Mouse (Mus musculus): ENCODE data around the gene Mast4. TPM values are rescaled to one million over a fixed set of nuclear protein-coding genes. Genes with fewer than 3 reads are reported as not detected.

Gene Mast4
- polyA plus RNA-seq, 1 experiment from 2014 or later = 10.1 TPM

DNA sequence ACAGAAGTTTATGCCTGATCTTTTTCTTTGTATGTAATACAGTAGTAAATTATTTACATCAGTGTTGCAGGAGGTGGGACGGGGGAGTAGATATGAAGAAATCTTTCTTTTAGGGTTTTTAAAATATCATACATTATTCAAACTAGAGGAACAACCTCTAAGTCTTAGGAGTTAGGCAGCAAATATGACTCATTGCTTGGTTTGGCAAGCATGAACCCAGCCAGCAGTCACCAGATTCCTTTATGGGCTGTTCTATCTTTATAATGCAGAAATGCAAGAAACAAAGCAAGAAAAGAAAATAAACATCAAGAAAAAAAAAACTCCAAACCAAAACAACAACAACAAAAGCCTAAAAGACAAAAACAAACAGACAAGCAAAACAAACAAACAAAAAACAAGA lies 344.2 kb downstream of the Mast4 start:
- no peak for ATAC-seq (replicated peaks; ENCODE audit: low FRiP score)

DNA sequence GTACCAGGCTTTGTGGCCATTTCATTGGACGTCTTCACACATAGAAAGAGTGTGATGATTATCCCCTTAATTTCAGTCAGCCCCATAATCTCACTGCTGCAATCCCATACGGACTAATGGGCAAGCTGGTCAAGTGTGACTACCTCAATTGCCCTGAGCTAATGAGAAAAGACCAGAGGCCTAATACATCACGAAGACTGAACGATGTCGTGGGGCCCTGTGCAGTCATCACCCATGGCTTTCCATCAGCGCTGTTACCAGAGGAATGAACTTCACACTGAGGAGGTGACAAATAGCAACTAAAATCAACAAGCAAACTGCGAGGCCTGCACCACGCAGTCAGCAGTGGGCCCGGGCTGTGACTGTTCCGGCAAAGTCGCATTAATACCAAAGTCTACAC lies 344.7 kb downstream of the Mast4 start:
- Histone ChIP-seq H3K9ac (ENCODE audit: low read depth, low read length) (no peak overlapping the region), H3K4me2 (no peak overlapping the region), H3K27ac (ENCODE audit: low read depth, low read length) (no peak overlapping the region), H3K4me3 (ENCODE audit: low read depth, low read length) (no peak overlapping the region), H3K27me3 (replicated peaks; ENCODE audit: control insufficient read depth, insufficient read depth, low read length) (no peaks in the 10 kb centered on the region), H3K36me3 (ENCODE audit: control insufficient read depth, insufficient read depth, low read length) (no peaks in the 10 kb centered on the region), H3K9me3 (ENCODE audit: control insufficient read depth, low read length) (no peaks in the 10 kb centered on the region), H3K4me1 (replicated peaks; ENCODE audit: control insufficient read depth, insufficient read depth, low read length) (no peaks in the 10 kb centered on the region)
- WGBS = 85% methylated on average over 11 of the region's 11 CpGs
- DNase-seq (ENCODE audit: low spot score) (no peak), ATAC-seq (replicated peaks; ENCODE audit: low FRiP score) (no peak)

More for the DNA sequence above, 344.2 kb downstream of the Mast4 start:
- no peak overlapping the region for H3K4me3 ChIP-seq (ENCODE audit: low read depth, low read length)
- no peaks in the 10 kb centered on the region for H3K9me3 ChIP-seq (ENCODE audit: control insufficient read depth, low read length)
- no peak for DNase-seq (ENCODE audit: low spot score)
- H3K4me2 ChIP-seq = no peak overlapping the region
- no peak overlapping the region for H3K27ac ChIP-seq (ENCODE audit: low read depth, low read length)
- no peaks in the 10 kb centered on the region for H3K4me1 ChIP-seq (replicated peaks; ENCODE audit: control insufficient read depth, insufficient read depth, low read length)
- no peaks in the 10 kb centered on the region for H3K27me3 ChIP-seq (replicated peaks; ENCODE audit: control insufficient read depth, insufficient read depth, low read length)
- no peak overlapping the region for H3K9ac ChIP-seq (ENCODE audit: low read depth, low read length)
- WGBS = 86% methylated on average over 1 of the region's 1 CpGs
- no peaks in the 10 kb centered on the region for H3K36me3 ChIP-seq (ENCODE audit: control insufficient read depth, insufficient read depth, low read length)

DNA sequence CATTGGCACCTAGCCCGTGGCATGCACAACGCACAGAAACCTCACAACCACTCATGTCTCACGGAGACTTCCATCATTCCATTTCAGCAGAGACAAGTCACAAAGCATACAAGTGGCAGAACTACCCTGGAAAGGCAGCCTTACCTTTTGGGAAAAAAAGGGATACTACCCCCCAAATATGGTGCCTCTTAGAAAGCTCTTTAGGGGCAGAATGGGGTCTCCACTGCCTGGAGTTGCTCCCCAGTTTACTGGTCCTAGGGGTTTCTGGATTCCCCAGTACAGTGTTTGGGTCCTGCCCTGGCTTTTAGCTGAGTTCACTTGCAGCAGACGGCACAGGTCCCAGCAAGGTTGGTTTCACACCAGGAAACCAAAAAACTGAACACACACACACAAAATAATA lies 345.3 kb downstream of the Mast4 start:
- DNase-seq (ENCODE audit: low spot score) = no peak
- no peak for ATAC-seq (replicated peaks; ENCODE audit: low FRiP score)
- no peaks in the 10 kb centered on the region for H3K27me3 ChIP-seq (replicated peaks; ENCODE audit: control insufficient read depth, insufficient read depth, low read length)
- H3K9ac ChIP-seq (ENCODE audit: low read depth, low read length) = no peak overlapping the region
- WGBS = 91% methylated on average over 4 of the region's 4 CpGs
- no peak overlapping the region for H3K4me3 ChIP-seq (ENCODE audit: low read depth, low read length)
- H3K4me1 ChIP-seq (replicated peaks; ENCODE audit: control insufficient read depth, insufficient read depth, low read length) = no peaks in the 10 kb centered on the region
- H3K27ac ChIP-seq (ENCODE audit: low read depth, low read length) = no peak overlapping the region
- H3K9me3 ChIP-seq (ENCODE audit: control insufficient read depth, low read length) = no peaks in the 10 kb centered on the region
- no peaks in the 10 kb centered on the region for H3K36me3 ChIP-seq (ENCODE audit: control insufficient read depth, insufficient read depth, low read length)
- H3K4me2 ChIP-seq = no peak overlapping the region

DNA sequence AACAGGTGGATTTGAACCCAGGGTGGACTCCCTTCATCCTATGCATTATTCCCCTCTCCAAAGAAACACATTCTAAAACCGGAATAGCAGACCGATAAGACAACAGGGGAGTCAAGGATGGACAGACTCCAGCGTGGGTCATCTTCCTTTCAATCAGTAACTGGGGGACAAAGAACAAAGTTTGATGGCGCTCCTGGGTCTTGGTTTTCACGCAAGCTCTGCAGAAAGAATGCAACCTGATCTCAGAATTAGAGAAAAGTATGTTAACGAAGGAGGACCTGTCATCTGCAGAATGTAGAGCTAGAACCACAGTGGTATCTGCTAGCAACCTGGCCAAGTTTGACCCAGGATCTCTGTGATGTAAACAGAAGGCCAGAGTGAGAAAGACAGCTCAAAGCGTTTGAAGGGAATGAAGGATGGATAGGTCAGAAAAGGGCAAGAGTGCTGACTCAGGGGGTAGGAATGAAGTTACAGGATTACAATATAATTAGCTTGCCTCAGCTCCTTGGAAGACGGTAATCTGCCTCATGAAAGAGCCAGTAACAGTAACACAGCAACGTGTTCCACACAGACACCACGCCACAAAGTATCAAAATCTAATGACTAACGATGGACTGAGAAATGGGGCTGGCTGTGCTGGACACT lies 345.9 kb downstream of the Mast4 start:
- H3K9ac ChIP-seq (ENCODE audit: low read depth, low read length) = no peak overlapping the region
- H3K4me3 ChIP-seq (ENCODE audit: low read depth, low read length) = no peak overlapping the region
- H3K27me3 ChIP-seq (replicated peaks; ENCODE audit: control insufficient read depth, insufficient read depth, low read length) = no peaks in the 10 kb centered on the region
- H3K4me2 ChIP-seq = no peak overlapping the region
- H3K9me3 ChIP-seq (ENCODE audit: control insufficient read depth, low read length) = no peaks in the 10 kb centered on the region
- ATAC-seq (replicated peaks; ENCODE audit: low FRiP score) = no peak
- 73% methylated on average over 11 of the region's 11 CpGs for WGBS
- no peaks in the 10 kb centered on the region for H3K36me3 ChIP-seq (ENCODE audit: control insufficient read depth, insufficient read depth, low read length)
- no peaks in the 10 kb centered on the region for H3K4me1 ChIP-seq (replicated peaks; ENCODE audit: control insufficient read depth, insufficient read depth, low read length)
- no peak for DNase-seq (ENCODE audit: low spot score)
- no peak overlapping the region for H3K27ac ChIP-seq (ENCODE audit: low read depth, low read length)

- H3K4me2 ChIP-seq = no peak overlapping the region
- WGBS = 86% methylated on average over 4 of the region's 4 CpGs
- no peaks in the 10 kb centered on the region for H3K27me3 ChIP-seq (replicated peaks; ENCODE audit: control insufficient read depth, insufficient read depth, low read length)
- no peak for ATAC-seq (replicated peaks; ENCODE audit: low FRiP score)
- H3K36me3 ChIP-seq (ENCODE audit: control insufficient read depth, insufficient read depth, low read length) = no peaks in the 10 kb centered on the region
- no peaks in the 10 kb centered on the region for H3K9me3 ChIP-seq (ENCODE audit: control insufficient read depth, low read length)
- H3K27ac ChIP-seq (ENCODE audit: low read depth, low read length) = no peak overlapping the region
- DNase-seq (ENCODE audit: low spot score) = no peak
- H3K4me1 ChIP-seq (replicated peaks; ENCODE audit: control insufficient read depth, insufficient read depth, low read length) = no peaks in the 10 kb centered on the region
- H3K4me3 ChIP-seq (ENCODE audit: low read depth, low read length) = no peak overlapping the region
- no peak overlapping the region for H3K9ac ChIP-seq (ENCODE audit: low read depth, low read length)
Observed at GRCm38 (mm10) chr13:102984550-102984949, 349.7 kb downstream of the Mast4 start.

DNA sequence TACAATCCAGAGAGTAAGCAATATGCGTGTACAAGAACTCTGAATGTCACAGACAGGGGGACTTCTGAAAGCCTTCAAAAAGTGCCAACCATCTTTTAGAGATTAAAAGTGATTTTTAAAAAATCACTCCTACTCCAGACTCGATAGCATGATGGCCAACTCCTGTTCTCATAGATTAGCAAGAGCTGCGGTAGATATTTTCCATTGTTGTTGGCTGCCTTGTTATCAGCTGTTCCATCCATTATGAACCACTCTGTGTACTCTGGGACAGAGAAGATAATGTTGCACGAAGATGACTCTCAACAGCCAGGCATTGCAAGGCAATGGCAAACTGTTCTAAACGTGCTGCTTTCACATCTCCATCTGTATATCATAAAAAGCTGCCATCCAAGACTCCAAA lies 360.4 kb downstream of the Mast4 start:
- WGBS = 60% methylated on average over 5 of the region's 5 CpGs
- no peak overlapping the region for H3K27ac ChIP-seq (ENCODE audit: low read depth, low read length)
- no peak overlapping the region for H3K4me2 ChIP-seq
- no peak overlapping the region for H3K4me3 ChIP-seq (ENCODE audit: low read depth, low read length)
- no peaks in the 10 kb centered on the region for H3K4me1 ChIP-seq (replicated peaks; ENCODE audit: control insufficient read depth, insufficient read depth, low read length)
- H3K27me3 ChIP-seq (replicated peaks; ENCODE audit: control insufficient read depth, insufficient read depth, low read length) = no peaks in the 10 kb centered on the region
- ATAC-seq (replicated peaks; ENCODE audit: low FRiP score) (no peak), DNase-seq (ENCODE audit: low spot score) (no peak)
- H3K9ac ChIP-seq (ENCODE audit: low read depth, low read length) = no peak overlapping the region
- H3K9me3 ChIP-seq (ENCODE audit: control insufficient read depth, low read length) = no peaks in the 10 kb centered on the region
- H3K36me3 ChIP-seq (ENCODE audit: control insufficient read depth, insufficient read depth, low read length) = no peaks in the 10 kb centered on the region

DNA sequence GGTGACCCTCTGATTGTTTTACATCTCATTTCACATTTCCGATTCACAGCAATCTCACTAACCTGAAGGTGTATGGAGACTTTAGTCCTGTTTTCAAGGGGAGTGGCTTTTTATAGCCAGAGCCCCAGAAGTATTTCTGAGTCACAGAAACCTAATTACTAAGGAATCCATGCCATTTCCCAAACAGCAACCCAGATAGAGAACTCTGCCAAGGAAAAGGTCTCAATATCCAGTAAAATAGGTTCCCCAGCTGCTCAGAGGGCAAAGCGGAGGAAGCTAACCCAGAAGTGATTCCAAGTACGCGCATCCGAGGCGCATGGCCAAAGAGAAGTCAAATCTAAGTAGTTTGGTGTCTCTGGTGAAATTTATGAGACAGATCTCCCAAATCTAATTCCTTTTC lies 370.8 kb downstream of the Mast4 start:
- WGBS = 91% methylated on average over 6 of the region's 6 CpGs
- H3K4me3 ChIP-seq (ENCODE audit: low read depth, low read length) = no peak overlapping the region
- ATAC-seq (replicated peaks; ENCODE audit: low FRiP score) = no peak
- H3K27ac ChIP-seq (ENCODE audit: low read depth, low read length) = no peak overlapping the region
- H3K4me1 ChIP-seq (replicated peaks; ENCODE audit: control insufficient read depth, insufficient read depth, low read length) = no peaks in the 10 kb centered on the region
- no peaks in the 10 kb centered on the region for H3K27me3 ChIP-seq (replicated peaks; ENCODE audit: control insufficient read depth, insufficient read depth, low read length)
- no peaks in the 10 kb centered on the region for H3K36me3 ChIP-seq (ENCODE audit: control insufficient read depth, insufficient read depth, low read length)
- H3K9me3 ChIP-seq (ENCODE audit: control insufficient read depth, low read length) = no peaks in the 10 kb centered on the region
- DNase-seq (ENCODE audit: low spot score) = no peak
- H3K4me2 ChIP-seq = no peak overlapping the region
- H3K9ac ChIP-seq (ENCODE audit: low read depth, low read length) = no peak overlapping the region

GRCm38 (mm10) chr13:102958273-102959270 lies 375.7 kb downstream of the Mast4 start:
- Histone ChIP-seq H3K36me3 (ENCODE audit: control insufficient read depth, insufficient read depth, low read length) (no peaks in the 10 kb centered on the region), H3K27ac (ENCODE audit: low read depth, low read length) (no peak overlapping the region), H3K4me1 (replicated peaks; ENCODE audit: control insufficient read depth, insufficient read depth, low read length) (no peaks in the 10 kb centered on the region), H3K9ac (ENCODE audit: low read depth, low read length) (no peak overlapping the region), H3K4me3 (ENCODE audit: low read depth, low read length) (no peak overlapping the region), H3K9me3 (ENCODE audit: control insufficient read depth, low read length) (no peaks in the 10 kb centered on the region), H3K4me2 (peak overlapping the region; percentile 43), H3K27me3 (replicated peaks; ENCODE audit: control insufficient read depth, insufficient read depth, low read length) (no peaks in the 10 kb centered on the region)
- no peak for DNase-seq (ENCODE audit: low spot score)
- no peak for ATAC-seq (replicated peaks; ENCODE audit: low FRiP score)
- 56% methylated on average over 19 of the region's 19 CpGs for WGBS

All from liver, embryonic 11.5 days (tissue).